Mouse (Mus musculus): ENCODE results near the gene Tmem161a. TPM values are rescaled to one million over a fixed set of nuclear protein-coding genes. Genes with fewer than 3 reads are reported as not detected.

Gene Tmem161a
- polyA plus RNA-seq, 1 experiment: 89.5 TPM

DNA sequence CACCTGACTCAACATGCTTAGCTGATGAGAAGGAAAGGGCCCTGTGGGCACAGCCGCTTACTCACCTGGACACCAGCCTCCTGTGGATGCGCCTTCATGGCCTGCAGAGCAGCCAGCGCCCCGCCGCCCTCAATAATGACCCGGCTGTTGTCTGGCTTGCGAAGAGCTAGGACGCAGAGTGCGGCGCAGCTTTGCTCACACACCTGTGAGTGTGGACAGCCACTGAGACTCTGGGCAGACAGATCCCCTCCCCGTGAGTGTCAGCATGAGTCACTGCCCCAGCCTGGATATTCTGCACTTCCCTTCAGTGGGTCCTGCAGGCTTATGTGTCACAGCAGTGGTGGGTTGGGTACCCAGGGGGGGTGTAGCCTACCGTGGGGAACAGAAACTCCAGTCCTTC lies 49.9 kb downstream of the Tmem161a start:
- H3K4me3 ChIP-seq (ENCODE audit: low read depth, low read length): no peak overlapping the region
- H3K4me1 ChIP-seq (ENCODE audit: control insufficient read depth, insufficient read depth, insufficient read length, low read length): peaks cover 3% of the 10 kb centered on the region; the same call in 1 of the 2 replicates
- no peak for TF ChIP-seq POLR2A (IDR thresholded peaks at IDR 0.05; ENCODE audit: low read depth, low read length)
- TF ChIP-seq CTCF (IDR thresholded peaks at IDR 0.05; ENCODE audit: extremely low read depth, insufficient read length, insufficient replicate concordance, low read depth, low read length): no peak
- WGBS: 97% methylated on average over 12 of the region's 12 CpGs
- H3K27ac ChIP-seq (ENCODE audit: insufficient read depth, low read depth, low read length): no peak overlapping the region
- H3K27me3 ChIP-seq (ENCODE audit: control insufficient read depth, insufficient read depth, low read length): no peaks in the 10 kb centered on the region
- H3K36me3 ChIP-seq (ENCODE audit: control insufficient read depth, insufficient read depth, low read length): no peaks in the 10 kb centered on the region; the same call in 1 of the 2 replicates

DNA sequence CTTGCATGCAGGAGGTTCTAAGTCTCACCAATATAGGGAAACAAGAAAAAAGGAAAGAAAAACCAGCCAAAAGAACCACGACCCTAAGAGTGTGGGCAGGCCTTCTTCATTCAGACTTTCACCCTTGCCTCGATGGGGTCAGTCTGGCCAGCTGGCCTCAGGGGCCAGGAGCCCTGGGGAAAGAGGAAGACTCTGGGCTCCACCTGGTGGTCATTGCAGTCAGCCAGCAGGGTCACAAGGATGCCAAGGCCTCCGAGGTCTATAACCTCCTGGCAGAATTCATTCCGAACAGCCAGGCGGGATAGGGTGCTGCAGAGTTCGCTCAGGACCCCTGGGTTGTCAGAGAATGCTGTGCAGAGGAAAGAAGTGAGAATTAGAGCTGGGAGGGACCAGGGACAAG lies 51.2 kb downstream of the Tmem161a start:
- Histone ChIP-seq H3K4me1 (ENCODE audit: control insufficient read depth, insufficient read depth, insufficient read length, low read length) (peaks cover 3% of the 10 kb centered on the region; the same call in 1 of the 2 replicates), H3K36me3 (ENCODE audit: control insufficient read depth, insufficient read depth, low read length) (peaks cover under 1% of the 10 kb centered on the region; the same call in 1 of the 2 replicates), H3K4me3 (ENCODE audit: low read depth, low read length) (no peak overlapping the region), H3K27me3 (ENCODE audit: control insufficient read depth, insufficient read depth, low read length) (no peaks in the 10 kb centered on the region), H3K27ac (ENCODE audit: insufficient read depth, low read depth, low read length) (no peak overlapping the region)
- TF ChIP-seq CTCF (IDR thresholded peaks at IDR 0.05; ENCODE audit: extremely low read depth, insufficient read length, insufficient replicate concordance, low read depth, low read length): peak; percentile 55; the same call in 1 of the 2 replicates
- TF ChIP-seq POLR2A (IDR thresholded peaks at IDR 0.05; ENCODE audit: low read depth, low read length): no peak
- WGBS: 50% methylated on average over 6 of the region's 6 CpGs

DNA sequence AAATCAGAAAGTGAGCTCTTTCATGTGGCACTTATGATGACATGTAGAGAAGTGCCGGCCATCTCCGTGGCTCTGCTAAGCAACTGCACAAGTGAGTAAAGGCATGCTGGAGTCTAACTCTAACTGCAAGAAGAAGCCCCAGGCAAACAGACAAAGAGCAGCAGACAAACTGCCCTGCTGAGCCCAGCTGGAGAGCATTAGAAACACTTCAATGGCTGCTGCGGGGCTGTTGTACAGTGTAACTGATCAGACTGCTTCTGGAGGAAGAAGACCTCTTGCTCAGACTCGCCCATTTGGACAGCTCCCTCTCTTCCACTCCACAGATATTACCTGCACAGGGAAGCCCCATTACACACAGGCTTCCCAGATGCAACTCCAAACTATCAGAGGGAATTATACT lies 55.8 kb downstream of the Tmem161a start:
- Histone ChIP-seq H3K4me1 (ENCODE audit: control insufficient read depth, insufficient read depth, insufficient read length, low read length) (no peaks in the 10 kb centered on the region), H3K27me3 (ENCODE audit: control insufficient read depth, insufficient read depth, low read length) (no peaks in the 10 kb centered on the region), H3K4me3 (ENCODE audit: low read depth, low read length) (no peak overlapping the region), H3K27ac (ENCODE audit: insufficient read depth, low read depth, low read length) (no peak overlapping the region), H3K36me3 (ENCODE audit: control insufficient read depth, insufficient read depth, low read length) (peaks cover 8% of the 10 kb centered on the region; the same call in 1 of the 2 replicates)
- WGBS: 89% methylated on average over 4 of the region's 4 CpGs
- TF ChIP-seq POLR2A (IDR thresholded peaks at IDR 0.05; ENCODE audit: low read depth, low read length) (no peak), CTCF (IDR thresholded peaks at IDR 0.05; ENCODE audit: extremely low read depth, insufficient read length, insufficient replicate concordance, low read depth, low read length) (no peak)

DNA sequence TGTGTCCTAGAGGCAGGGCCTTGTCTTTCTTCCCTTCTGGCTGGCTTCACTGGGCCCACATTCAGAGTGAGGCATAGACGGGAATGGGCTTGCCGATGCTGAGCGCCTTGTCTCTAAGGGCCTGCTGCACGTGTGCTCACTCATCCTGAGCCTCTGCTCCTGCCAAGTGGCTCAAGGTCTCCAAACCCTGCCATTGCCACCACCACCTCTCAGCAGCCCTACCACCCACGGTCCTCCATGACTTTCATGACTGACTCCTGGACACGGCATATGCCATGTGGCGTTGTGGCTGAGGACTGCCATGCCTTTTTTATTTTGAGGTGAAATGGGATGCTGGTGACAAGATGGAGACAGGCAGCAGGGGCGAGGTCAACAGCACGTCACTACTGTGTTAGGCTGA lies 58.7 kb downstream of the Tmem161a start:
- H3K36me3 ChIP-seq (ENCODE audit: control insufficient read depth, insufficient read depth, low read length): 0 out of 2 replicates have a peak, but pooled peaks cover 8% of the 10 kb centered on the region
- 93% methylated on average over 9 of the region's 9 CpGs for WGBS
- H3K27ac ChIP-seq (ENCODE audit: insufficient read depth, low read depth, low read length): no peak overlapping the region
- TF ChIP-seq CTCF (IDR thresholded peaks at IDR 0.05; ENCODE audit: extremely low read depth, insufficient read length, insufficient replicate concordance, low read depth, low read length) (no peak), POLR2A (IDR thresholded peaks at IDR 0.05; ENCODE audit: low read depth, low read length) (no peak)
- no peaks in the 10 kb centered on the region for H3K27me3 ChIP-seq (ENCODE audit: control insufficient read depth, insufficient read depth, low read length)
- peaks cover 4% of the 10 kb centered on the region; the same call in 1 of the 2 replicates for H3K4me1 ChIP-seq (ENCODE audit: control insufficient read depth, insufficient read depth, insufficient read length, low read length)
- no peak overlapping the region for H3K4me3 ChIP-seq (ENCODE audit: low read depth, low read length)

Other genes with a start within 250 kb of the Tmem161a start
- gene Gatad2a, start 176.0 kb upstream of the Tmem161a start, polyA plus RNA-seq (2012; rRNA removed): 46.0 and 101 TPM in 2 replicates
- gene Mau2, start 129.6 kb upstream of the Tmem161a start, polyA plus RNA-seq (2012; rRNA removed): 63.2 and 107 TPM in 2 replicates
- 6.9 and 10.4 TPM in 2 replicates for gene Sugp1, start 129.5 kb upstream of the Tmem161a start, polyA plus RNA-seq (2012; rRNA removed)
- gene Tm6sf2, start 99.4 kb upstream of the Tmem161a start, polyA plus RNA-seq (2012; rRNA removed): 608 and 1,607 TPM in 2 replicates
- 0.53 and 2.5 TPM in 2 replicates for gene Hapln4, start 88.9 kb upstream of the Tmem161a start, polyA plus RNA-seq (2012; rRNA removed)
- 0.04 TPM in 1 of 2 replicates, not detected in the other for gene Ncan, start 51.5 kb upstream of the Tmem161a start, polyA plus RNA-seq (2012; rRNA removed)
- gene Nr2c2ap, start 41.0 kb upstream of the Tmem161a start, polyA plus RNA-seq (2012; rRNA removed): 4.9 and 9.2 TPM in 2 replicates
- gene Rfxank, start 33.2 kb upstream of the Tmem161a start, polyA plus RNA-seq (2012; rRNA removed): 23.9 and 44.9 TPM in 2 replicates
- gene Borcs8, start 32.9 kb upstream of the Tmem161a start, polyA plus RNA-seq (2012; rRNA removed): 43.3 and 83.7 TPM in 2 replicates
- 1.6 and 5.3 TPM in 2 replicates for gene Mef2b, start 32.6 kb upstream of the Tmem161a start, polyA plus RNA-seq (2012; rRNA removed)
- gene Slc25a42, start 39.9 kb downstream of the Tmem161a start, polyA plus RNA-seq (2012; rRNA removed): 16.7 and 23.2 TPM in 2 replicates
- gene Sugp2, start 61.9 kb downstream of the Tmem161a start, polyA plus RNA-seq (2012; rRNA removed): 8.5 and 23.4 TPM in 2 replicates
- 11.6 and 17.9 TPM in 2 replicates for gene Armc6, start 62.1 kb downstream of the Tmem161a start, polyA plus RNA-seq (2012; rRNA removed)
- gene Homer3, start 110.5 kb downstream of the Tmem161a start, polyA plus RNA-seq (2012; rRNA removed): 4.8 and 9.4 TPM in 2 replicates
- 31.7 and 49.4 TPM in 2 replicates for gene Ddx49, start 130.1 kb downstream of the Tmem161a start, polyA plus RNA-seq (2012; rRNA removed)
- gene Cope, start 130.2 kb downstream of the Tmem161a start, polyA plus RNA-seq (2012; rRNA removed): 466 and 753 TPM in 2 replicates
- gene Cers1, start 143.4 kb downstream of the Tmem161a start, polyA plus RNA-seq (2012; rRNA removed): 0.27 and 0.89 TPM in 2 replicates
- 1.1 and 1.6 TPM in 2 replicates for gene Gdf1, start 157.5 kb downstream of the Tmem161a start, polyA plus RNA-seq (2012; rRNA removed)
- 29.1 and 43.8 TPM in 2 replicates for gene Upf1, start 180.9 kb downstream of the Tmem161a start, polyA plus RNA-seq (2012; rRNA removed)
- 0.13 and 1.2 TPM in 2 replicates for gene Comp, start 201.2 kb downstream of the Tmem161a start, polyA plus RNA-seq (2012; rRNA removed)

Measured in small intestine, adult 2 months (tissue).